Mouse (Mus musculus): ENCODE data around the gene Gnb2.
A peak's percentile ranks its signal among the peaks of the same experiment; 100 is the strongest.

The Gnb2 gene

DNA sequence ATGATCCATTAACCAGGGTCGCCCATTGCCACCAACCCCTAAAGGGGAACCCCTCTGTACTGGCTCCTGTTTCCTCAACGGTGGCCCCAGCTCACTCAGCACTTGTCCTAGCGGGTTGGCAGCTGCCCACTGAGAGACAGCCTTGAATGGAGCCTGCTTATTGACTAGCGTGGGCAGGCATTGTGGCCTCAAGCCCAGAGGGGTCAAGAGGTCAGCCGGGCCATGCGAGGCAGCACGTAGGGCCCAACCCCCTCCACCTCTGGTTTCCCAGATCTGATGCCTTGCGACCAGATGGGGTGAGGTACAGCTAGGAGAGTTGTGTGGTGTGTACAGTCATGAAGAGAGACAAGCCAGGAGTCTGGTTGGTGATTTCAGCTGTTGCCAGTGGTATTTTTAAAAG lies 51.4 kb downstream of the Gnb2 start:
- DNase-seq (ENCODE audit: low spot score in 2 of 2), result peak; percentile 56

GRCm38 (mm10) chr5:137481138-137481537 lies 52.2 kb downstream of the Gnb2 start:
- peak; percentile 77 to 83 for DNase-seq (ENCODE audit: low spot score in 2 of 2)

Measured in right cerebral cortex, postnatal 10 days (tissue).